Mouse (Mus musculus) kidney, adult 18-20 months (tissue): Measurements from ENCODE around the gene Gm15130.

Experiments
- DNase-seq: peaks from one replicate; pipeline ENCODE4 v3.0.0; 2021

Gene Gm15130

GRCm38 (mm10) chr2:111152836-111153235 is at the start of gene Gm15130:
Gene Gm15130 (minus strand): TSS chr2:111152936.
- no peak for DNase-seq

GRCm38 (mm10) chr2:111182068-111182467 is 29.3 kb upstream of the Gm15130 start:
- no peak for DNase-seq

GRCm38 (mm10) chr2:111135739-111136138 is 17.0 kb downstream of the Gm15130 start:
- no peak for DNase-seq

GRCm38 (mm10) chr2:111105882-111106281 is 46.9 kb downstream of the Gm15130 start, which contains the start of gene Gm13941:
Gene Gm13941 (minus strand): TSS chr2:111105982.
- DNase-seq, result no peak
